Mouse (Mus musculus): ENCODE results near the gene Plscr4.

Gene Plscr4

GRCm38 (mm10) chr9:92457261-92458058 is at the start of gene Plscr4:
Gene Plscr4, plus strand, starts transcription at chr9:92457373.
- peak; percentile 77 to 85 for DNase-seq

- DNase-seq = no peak
Observed at GRCm38 (mm10) chr9:92410225-92410624, 46.9 kb upstream of the Plscr4 start.

GRCm38 (mm10) chr9:92412045-92412444 is 45.1 kb upstream of the Plscr4 start:
- DNase-seq = peak in 1 of 2 experiments; percentile 3

GRCm38 (mm10) chr9:92413684-92414083 is 43.5 kb upstream of the Plscr4 start:
- DNase-seq = no peak

GRCm38 (mm10) chr9:92437781-92438180 is 19.4 kb upstream of the Plscr4 start:
- DNase-seq = no peak

GRCm38 (mm10) chr9:92441468-92441867 is 15.7 kb upstream of the Plscr4 start:
- DNase-seq = no peak

GRCm38 (mm10) chr9:92444536-92444935 is 12.6 kb upstream of the Plscr4 start:
- no peak for DNase-seq

GRCm38 (mm10) chr9:92456605-92457004 is 568 bp upstream of the Plscr4 start:
- DNase-seq = no peak

GRCm38 (mm10) chr9:92458059-92458402 is 858 bp downstream of the Plscr4 start:
- no peak for DNase-seq

- no peak for DNase-seq
Observed at GRCm38 (mm10) chr9:92458418-92458817, 1.2 kb downstream of the Plscr4 start.

- DNase-seq = no peak
Observed at GRCm38 (mm10) chr9:92467724-92468123, 10.6 kb downstream of the Plscr4 start.

GRCm38 (mm10) chr9:92472256-92472855 is 15.2 kb downstream of the Plscr4 start:
- no peak for DNase-seq

GRCm38 (mm10) chr9:92473178-92473577 is 16.0 kb downstream of the Plscr4 start:
- DNase-seq = no peak

GRCm38 (mm10) chr9:92474244-92474643 is 17.1 kb downstream of the Plscr4 start:
- no peak for DNase-seq

- DNase-seq = no peak
Observed at GRCm38 (mm10) chr9:92481663-92482062, 24.5 kb downstream of the Plscr4 start.

GRCm38 (mm10) chr9:92482551-92482950 is 25.4 kb downstream of the Plscr4 start:
- no peak for DNase-seq

- DNase-seq = no peak
Observed at GRCm38 (mm10) chr9:92484710-92485267, 27.6 kb downstream of the Plscr4 start.

GRCm38 (mm10) chr9:92489857-92490256 is 32.7 kb downstream of the Plscr4 start:
- DNase-seq = no peak

- DNase-seq = no peak
Observed at GRCm38 (mm10) chr9:92490319-92490718, 33.1 kb downstream of the Plscr4 start.

- DNase-seq = no peak
Observed at GRCm38 (mm10) chr9:92491274-92491673, 34.1 kb downstream of the Plscr4 start.

GRCm38 (mm10) chr9:92499710-92500410 is 42.7 kb downstream of the Plscr4 start:
- DNase-seq = peak; percentile 84 to 95

- DNase-seq = no peak
Observed at GRCm38 (mm10) chr9:92504256-92504655, 47.1 kb downstream of the Plscr4 start.

GRCm38 (mm10) chr9:92504889-92505288 is 47.7 kb downstream of the Plscr4 start:
- no peak for DNase-seq

- DNase-seq = no peak
Observed at GRCm38 (mm10) chr9:92511696-92512095, 54.5 kb downstream of the Plscr4 start.

All from kidney, postnatal 25 days (tissue).